Mouse (Mus musculus) MEL-GATA-1-ER (cell line): ENCODE measurements around the gene Idh2.

ENCODE experiments used
- DNase-seq: peaks from one replicate; pipeline ENCODE4 v3.0.0-alpha.2; 2012; ENCODE audit warnings: low read depth; ENCODE audit errors: extremely low read depth

Idh2 gene

DNA sequence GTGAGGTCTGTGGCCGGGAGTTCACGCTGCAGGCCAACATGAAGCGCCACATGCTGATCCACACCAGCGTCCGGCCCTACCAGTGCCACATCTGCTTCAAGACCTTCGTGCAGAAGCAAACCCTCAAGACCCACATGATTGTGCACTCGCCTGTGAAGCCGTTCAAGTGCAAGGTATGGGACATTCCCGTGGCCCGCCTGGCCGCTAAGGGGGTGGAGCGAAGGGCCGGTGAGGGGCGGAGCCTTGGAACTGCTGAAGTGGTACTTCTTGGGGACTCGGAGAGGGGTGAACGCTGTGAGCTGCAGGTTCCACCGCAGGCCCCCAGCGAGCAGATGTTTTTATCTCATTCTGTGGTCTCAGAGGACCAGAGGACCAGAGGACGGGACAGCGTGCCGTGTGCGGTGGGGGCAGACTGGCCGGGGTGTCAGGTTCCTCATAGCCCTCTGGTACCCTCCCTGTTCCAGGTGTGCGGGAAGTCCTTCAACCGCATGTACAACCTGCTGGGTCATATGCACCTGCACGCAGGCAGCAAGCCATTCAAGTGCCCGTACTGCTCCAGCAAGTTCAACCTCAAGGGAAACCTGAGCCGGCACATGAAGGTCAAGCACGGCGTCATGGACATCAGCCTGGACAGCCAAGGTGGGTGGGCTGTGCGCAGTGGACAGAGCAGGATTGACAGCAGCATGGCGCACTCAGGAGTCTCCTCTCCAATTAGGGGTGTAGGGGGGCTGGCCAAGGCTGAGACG, 29.0 kb downstream of the Idh2 start:
- DNase-seq: no peak

DNA sequence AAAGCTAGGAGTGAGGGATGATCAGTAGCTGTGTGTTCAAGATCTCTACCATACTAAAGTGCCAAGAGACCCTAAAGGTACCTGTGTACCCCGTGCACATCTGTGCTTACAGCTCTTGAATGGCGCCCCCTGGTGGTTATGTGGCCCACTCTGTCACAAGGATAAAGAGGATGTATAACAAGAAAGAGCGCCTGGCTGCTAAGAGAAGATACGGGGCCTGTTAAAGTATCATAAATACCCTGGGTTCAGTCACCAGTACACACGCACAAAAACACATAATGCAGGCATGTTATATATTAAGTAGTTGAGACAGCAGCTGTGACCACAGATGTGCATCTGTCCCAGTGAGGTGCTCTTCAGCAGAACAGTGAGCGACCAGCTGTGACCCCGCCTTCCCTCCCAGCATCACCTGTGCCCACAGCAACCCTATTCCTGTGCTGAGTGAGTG, 30.7 kb downstream of the Idh2 start:
- peak; percentile 56 for DNase-seq

DNA sequence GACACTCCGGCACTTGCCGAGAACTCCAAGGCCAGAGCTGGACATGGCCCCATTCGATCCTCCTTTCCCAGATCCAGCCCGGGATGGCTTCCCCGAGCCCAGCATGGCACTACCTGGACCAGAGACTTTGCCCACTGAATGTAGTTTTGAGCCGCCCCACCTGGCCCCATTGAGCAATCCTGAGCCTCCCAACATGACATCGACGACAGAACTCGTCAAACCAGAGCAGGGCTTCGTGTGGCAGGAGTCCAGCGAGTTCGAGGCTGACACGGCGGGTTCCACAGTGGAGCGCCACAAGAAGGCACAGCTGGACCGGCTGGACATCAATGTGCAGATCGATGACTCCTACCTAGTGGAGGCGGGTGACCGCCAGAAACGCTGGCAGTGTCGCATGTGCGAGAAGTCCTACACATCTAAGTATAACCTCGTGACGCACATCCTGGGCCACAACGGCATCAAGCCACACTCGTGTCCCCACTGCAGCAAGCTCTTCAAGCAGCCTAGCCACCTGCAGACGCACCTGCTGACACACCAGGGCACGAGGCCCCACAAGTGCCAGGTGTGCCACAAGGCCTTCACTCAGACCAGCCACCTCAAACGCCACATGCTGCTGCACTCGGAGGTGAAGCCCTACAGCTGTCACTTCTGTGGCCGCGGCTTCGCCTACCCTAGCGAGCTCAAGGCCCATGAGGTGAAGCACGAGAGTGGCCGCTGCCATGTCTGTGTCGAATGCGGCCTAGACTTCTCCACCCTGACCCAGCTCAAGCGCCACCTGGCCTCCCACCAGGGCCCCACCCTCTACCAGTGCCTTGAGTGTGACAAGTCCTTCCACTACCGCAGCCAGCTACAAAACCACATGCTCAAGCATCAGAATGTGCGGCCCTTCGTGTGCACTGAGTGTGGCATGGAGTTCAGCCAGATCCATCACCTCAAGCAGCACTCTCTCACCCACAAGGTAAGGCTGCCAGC, 33.3 kb downstream of the Idh2 start:
- no peak for DNase-seq

DNA sequence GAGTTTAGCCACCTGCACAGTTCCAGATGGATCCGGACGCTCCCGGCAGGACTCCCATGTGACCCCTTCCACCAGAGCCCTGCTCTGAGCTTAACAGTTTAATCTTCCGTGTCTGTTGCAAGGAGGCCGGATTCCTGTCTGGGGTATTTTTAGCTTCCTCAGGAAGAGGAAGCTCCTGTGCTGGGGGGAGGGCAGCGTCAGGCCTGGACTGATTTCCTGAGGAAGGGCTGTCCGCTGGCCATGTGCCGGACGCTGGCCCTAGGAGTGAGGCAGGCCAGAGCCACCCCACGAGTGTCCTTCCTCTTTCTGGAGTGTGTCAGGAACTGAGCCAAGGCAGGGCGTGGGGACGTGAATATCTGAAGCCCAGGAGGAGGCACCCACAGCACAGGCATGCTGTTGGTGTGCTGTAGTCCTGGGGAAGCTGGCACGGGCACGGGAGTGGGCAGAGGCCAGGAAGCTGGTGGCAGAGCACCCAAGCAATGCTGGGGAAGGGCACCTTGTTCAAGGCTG, 36.3 kb downstream of the Idh2 start:
- DNase-seq: no peak

DNA sequence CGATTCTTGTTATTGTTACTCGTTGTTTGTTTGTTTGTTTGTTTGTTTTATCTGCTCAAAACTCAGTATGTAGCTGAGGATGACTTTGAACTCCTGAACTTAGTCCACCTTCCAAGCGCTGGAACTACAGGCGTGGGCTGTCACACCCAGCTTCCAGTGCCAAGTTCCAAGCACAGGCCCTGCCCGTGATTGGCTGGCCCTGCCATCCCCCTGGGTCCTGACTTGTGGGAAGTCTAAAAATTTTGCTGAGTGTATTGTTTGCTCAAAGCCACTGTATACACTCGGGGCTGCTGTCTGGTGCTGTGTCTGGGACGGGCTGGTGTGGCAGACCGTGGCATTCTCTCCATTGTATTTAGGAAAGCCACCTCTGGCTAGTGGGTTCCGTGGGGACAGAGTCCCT, 37.4 kb downstream of the Idh2 start:
- no peak for DNase-seq

GRCm38 (mm10) chr7:80076961-80077716, 38.1 kb downstream of the Idh2 start:
- DNase-seq: no peak

DNA sequence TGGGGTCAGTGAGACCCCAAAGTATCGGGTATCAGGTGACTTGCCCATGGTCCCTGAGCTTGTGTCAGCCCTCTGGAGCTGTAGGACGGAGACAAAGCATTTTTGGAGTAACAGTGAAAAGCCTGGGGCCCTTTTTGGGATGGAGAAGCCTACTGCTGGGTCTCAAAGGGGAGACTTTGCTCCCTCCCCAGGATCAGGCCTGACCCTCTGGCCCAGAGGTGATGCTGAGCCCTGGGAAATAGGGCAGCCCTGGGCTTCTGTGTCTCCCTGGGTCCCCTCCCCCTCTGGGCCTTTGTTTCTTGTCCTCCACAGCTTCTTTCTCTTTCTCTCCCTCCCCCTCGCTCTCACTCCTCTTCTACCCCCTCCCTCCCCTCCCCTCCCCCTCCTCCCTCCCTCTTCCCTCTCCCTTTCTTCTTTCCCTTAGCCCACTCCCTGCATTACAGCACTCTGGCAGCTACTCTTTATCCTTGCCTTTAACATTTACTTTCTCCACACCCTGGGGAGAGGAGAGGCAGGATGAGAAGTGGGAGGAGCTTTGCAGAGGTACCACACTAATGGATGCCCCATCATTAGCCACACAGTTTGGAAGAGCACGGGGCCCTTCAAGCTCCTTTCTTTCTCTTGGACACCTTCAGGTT, 39.1 kb downstream of the Idh2 start:
- no peak for DNase-seq

GRCm38 (mm10) chr7:80074921-80075441, 40.2 kb downstream of the Idh2 start:
- DNase-seq: peak; percentile 76

DNA sequence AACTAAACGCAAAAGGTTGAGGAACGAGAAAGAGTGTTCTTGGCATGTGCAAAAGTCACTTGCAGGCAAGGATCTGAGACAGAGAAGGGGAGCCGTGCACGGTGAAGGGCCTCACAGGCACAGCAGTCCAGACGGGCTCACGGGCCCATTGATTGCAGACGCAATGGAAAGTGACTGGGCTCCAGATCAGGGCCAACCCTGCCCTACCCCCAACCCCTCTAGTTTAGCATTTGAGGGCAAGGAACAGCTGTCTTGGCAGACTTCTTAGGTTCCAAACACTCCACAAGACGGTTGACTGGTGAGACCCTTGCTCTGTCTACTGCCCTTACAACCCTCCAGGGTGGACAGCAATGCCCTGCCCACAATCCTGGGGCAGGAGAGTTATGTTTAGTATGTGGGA, 41.7 kb downstream of the Idh2 start:
- no peak for DNase-seq

- DNase-seq: no peak
Measured at GRCm38 (mm10) chr7:80072297-80072696, 42.9 kb downstream of the Idh2 start.

DNA sequence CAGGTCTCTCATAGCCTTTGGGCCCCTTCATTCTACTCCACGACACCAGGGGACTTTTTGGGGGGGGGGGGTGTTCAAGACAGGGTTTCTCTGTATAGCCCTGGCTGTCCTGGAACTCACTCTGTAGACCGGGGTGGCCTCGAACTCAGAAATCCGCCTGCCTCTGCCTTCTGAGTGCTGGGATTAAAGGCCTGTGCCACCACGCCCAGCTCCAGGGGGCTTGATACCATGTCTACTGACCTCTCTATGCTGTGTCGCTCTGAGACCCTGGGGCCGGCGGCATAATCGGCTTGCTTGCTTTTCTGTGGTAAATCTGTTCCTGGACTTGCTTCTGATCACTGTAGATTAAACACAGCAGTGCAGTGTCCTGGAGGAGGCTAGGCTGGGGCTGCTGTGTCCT, 44.0 kb downstream of the Idh2 start:
- no peak for DNase-seq

DNA sequence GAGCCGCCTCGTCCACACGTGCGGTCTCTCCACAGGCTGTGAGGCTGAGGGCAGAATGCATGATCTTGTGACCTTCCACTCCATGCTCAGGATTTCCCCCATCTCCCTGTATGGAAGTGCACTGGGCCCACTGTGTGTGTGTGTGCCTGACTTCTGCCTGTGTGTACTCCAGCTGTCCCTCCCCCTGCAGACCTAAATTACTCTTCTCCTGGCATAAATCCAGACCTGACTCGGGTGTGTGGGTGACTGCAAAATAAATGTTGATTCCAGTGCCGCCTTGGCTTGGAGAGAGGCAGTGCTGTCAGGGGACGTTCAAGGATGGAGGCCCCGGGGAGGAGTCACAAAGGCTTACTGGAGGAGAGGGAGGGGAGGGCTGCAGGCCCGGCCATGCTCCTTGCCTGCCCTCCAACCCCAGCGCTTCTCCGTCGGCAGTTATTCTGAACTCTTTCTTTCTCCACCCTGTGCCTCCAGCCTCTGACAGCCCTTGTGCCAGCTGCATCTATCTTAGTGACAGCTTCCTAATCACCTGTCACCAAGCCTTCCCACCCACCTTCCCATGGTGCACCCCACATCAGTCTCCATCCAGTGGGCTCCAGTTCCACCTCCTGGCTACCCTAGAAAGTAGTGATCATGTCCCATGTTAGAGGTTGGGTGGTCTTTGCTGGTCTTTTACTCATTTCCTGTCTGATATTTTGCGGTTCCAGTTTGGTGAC, 45.4 kb downstream of the Idh2 start:
- DNase-seq: no peak

DNA sequence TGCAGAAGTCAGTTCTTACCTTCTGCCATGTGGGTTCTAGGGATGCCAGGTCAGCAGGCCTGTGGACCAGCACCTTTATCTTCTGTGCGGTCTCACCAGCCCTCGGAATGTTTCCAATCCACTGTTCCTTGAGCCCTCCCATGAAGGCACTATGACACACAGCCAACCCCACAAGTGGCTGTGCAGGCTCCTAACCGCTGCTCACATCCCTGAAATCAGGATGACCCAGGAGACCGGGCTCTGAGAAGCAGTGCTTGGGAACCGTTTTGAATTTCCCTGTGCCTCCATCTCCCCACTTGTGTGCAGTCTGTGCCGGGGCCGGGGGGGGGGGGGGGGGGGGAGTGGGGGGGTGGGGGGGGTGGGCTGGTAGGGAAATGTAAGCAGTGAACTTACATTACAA, 46.9 kb downstream of the Idh2 start:
- DNase-seq: no peak

DNA sequence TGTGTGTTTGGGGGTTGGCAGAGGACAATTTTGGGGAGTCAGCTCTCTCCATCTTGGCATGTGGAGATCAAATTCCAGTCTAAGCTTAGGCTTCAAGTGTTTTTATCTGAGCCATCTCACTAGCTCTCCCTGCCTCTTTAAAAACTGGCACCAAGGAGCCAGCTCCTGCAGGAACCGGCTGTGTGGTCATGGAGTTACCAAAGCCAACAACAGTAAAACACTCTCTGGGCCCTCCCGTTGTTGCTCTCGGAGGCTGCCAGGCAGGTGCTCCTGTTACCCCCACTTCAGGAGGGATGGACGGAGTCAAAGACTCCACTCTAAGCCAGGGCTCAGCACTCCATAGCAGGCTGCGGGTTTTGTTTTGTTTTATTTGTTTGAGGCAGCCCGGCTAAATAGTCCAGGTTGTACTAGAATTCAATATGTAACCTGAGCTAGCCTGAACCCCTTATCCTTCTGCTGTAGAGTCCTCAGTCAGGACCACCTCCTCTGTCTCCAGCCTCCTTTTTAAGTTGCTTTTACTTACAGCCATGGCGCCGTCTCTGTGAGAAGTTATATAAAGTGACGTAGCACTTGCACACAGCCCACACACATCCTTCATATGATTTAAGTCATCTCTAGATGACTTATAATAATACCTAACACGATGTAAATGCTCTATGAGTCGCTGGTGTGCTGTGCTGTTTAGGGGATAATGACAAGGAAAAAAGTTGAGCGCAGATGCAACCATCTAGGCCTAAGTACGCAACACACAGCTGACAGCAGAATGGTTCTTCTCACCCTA, 48.3 kb downstream of the Idh2 start:
- DNase-seq: no peak

DNA sequence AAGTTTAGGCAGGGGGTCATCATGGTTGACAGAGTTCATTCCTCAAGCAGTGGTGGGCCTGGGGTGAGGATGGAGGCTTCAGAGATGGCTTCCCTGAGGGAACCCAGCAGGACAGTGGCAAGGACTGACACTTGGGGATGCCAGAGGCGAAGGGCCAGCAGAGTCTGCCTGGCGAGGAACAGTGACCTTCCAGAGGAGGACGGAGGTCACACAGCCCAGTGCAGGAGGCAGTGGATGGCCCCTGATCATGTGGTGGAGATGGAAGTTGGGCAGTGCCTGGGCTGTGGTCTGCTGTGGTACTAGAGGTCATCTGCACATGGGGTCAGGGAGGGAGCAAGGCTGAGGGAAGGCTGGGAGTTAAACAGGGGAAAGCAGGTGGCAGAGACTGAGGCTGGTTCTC, 49.9 kb downstream of the Idh2 start:
- no peak for DNase-seq

DNA sequence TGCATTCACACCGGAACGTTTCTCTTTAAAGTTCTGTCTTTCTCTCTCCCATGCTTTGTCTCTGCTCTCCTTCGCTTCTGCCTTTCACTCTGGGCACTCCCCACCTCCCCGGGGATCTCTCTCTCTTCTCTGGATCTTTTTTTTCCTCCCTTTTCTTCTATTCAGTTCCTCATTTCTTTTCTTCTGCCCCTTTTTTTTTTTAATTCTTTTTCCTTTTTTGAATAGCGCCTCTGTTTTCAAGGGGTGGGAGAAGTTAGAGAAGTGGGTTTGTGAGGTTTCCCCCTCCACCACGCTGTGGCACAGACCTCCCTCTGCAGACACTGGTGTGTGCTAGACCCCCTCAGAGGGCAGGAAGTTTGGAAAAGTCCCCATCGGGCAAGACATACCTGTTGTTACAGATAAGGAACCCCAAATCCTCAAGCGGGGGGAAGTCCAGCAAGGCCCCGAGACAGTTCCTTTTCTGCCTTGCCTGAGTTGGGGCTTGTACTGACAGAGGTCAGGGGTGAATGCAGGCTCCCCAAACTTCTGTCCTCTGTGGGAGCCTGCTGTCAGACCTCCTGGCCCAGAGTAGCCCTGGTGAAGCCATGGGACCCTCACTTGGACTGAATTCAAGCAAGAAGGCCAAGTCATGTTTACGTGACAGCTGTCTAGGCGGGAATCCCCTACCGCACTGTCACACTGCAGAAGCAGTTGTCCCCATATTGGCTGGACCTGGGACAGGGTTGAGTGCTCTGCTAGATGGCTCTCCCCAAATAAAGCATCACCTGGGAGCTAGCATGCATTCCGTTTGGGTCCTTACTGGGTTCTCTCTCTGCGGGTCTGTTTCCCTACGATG, 51.1 kb downstream of the Idh2 start:
- peak; percentile 64 for DNase-seq

- no peak for DNase-seq
Measured at GRCm38 (mm10) chr7:80063244-80063643, 51.9 kb downstream of the Idh2 start.

DNA sequence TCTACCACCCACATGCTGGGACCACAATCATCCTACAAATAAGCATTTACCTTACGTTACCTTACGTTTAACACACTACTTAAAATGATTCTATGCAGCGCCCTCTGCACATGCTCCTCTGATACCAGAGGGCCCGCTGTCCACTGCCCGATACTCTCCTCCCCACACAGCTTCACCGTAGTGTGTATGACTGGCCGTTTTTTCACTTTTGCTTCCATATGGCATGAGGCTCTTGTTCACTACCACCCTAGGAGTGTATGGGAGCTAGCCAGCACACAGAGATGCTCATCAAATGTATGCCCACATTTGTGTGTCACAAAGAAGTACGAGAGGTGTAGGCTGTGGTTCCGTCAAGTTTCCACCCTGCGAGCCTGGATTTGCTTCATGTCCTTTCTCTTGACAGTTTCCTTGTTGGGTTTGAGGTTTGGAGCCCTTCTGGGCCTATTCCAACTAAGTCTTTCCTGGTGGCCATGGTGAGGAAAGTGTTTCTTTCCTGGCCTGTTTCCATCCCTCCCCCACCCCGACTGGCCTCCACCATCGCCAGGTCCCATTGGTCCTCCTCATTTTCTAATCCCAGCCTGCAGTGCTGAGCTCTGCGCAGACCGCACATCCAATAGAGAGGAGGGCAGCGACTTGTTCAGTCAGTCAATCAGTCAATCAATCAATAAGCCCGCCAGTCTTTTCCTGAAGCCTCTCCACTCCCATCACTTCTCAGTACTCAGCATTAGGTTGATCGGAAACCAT, 52.9 kb downstream of the Idh2 start:
- no peak for DNase-seq
